Mouse (Mus musculus) forebrain, embryonic 10.5 days (tissue): Measurements from ENCODE around the gene Ppme1. TPM values are rescaled to one million over a fixed set of nuclear protein-coding genes. Genes with fewer than 3 reads are reported as not detected.

Source experiments
- DNase-seq: peaks from one replicate; pipeline ENCODE4 v3.0.0-alpha.2; 2017; ENCODE audit warnings: low spot score; ENCODE audit errors: extremely low spot score
- H3K27ac ChIP-seq: fragments of 300-500 bp; sonication (generic); 2 replicates; pipeline ENCODE4 v1.5.1; 2016; ENCODE audit warnings: mild to moderate bottlenecking
- H3K27me3 ChIP-seq: fragments of 300-500 bp; sonication (generic); 2 replicates; pipeline ENCODE4 v1.6.1; 2016; ENCODE audit warnings: mild to moderate bottlenecking; ENCODE audit not compliant: poor library complexity, severe bottlenecking
- H3K36me3 ChIP-seq: fragments of 300-500 bp; sonication (generic); replicated peaks from 2 replicates; pipeline ENCODE4 v1.6.1; 2016; ENCODE audit warnings: mild to moderate bottlenecking, moderate library complexity
- H3K4me1 ChIP-seq: fragments of 300-500 bp; sonication (generic); 2 replicates; pipeline ENCODE4 v1.6.1; 2016
- H3K4me3 ChIP-seq: fragments of 300-500 bp; sonication (generic); 2 replicates; pipeline ENCODE4 v1.5.1; 2016; ENCODE audit warnings: mild to moderate bottlenecking, moderate library complexity
- H3K9me3 ChIP-seq: fragments of 300-500 bp; sonication (generic); 2 replicates; pipeline ENCODE4 v1.6.1; 2016; ENCODE audit warnings: mild to moderate bottlenecking, moderate library complexity
- WGBS: fragments of 180-500 bp; shearing (Covaris S2); methylation state at CpG from one replicate; pipeline ENCODE4 v1.1.7; 2016; 5-methylcytosine and 5-hydroxymethylcytosine counted together
- polyA plus RNA-seq: library from polyadenylated mRNA; unstranded; fragments of >200 nt; fragmentation: Nextera tagmentation; extraction: Ambion mirVana; gene quantifications from 2 replicates; pipeline ENCODE4 v1.2.1, GENCODE M21; 2016

Gene Ppme1
- polyA plus RNA-seq, 1 experiment from 2014 or later, result 80.2 TPM

GRCm38 (mm10) chr7:100316924-100317323 lies 55.2 kb downstream of the Ppme1 start:
- Histone ChIP-seq H3K27ac (no peak overlapping the region), H3K4me1 (no peaks in the 10 kb centered on the region), H3K4me3 (no peak overlapping the region), H3K36me3 (no peaks in the 10 kb centered on the region), H3K27me3 (no peaks in the 10 kb centered on the region), H3K9me3 (no peaks in the 10 kb centered on the region)
- WGBS, result 90% methylated on average over 8 of the region's 8 CpGs
- no peak for DNase-seq

GRCm38 (mm10) chr7:100312716-100313115 lies 59.4 kb downstream of the Ppme1 start:
- DNase-seq, result no peak
- H3K4me1 ChIP-seq, result peaks cover 23% of the 10 kb centered on the region
- H3K4me3 ChIP-seq, result no peak overlapping the region
- WGBS, result 85% methylated on average over 4 of the region's 4 CpGs
- H3K27ac ChIP-seq, result no peak overlapping the region
- H3K36me3 ChIP-seq, result no peaks in the 10 kb centered on the region
- no peaks in the 10 kb centered on the region for H3K9me3 ChIP-seq
- H3K27me3 ChIP-seq, result no peaks in the 10 kb centered on the region

GRCm38 (mm10) chr7:100310290-100310689 lies 61.8 kb downstream of the Ppme1 start:
- Histone ChIP-seq H3K27ac (no peak overlapping the region), H3K4me1 (peaks cover 29% of the 10 kb centered on the region), H3K36me3 (no peaks in the 10 kb centered on the region), H3K27me3 (no peaks in the 10 kb centered on the region), H3K4me3 (no peak overlapping the region), H3K9me3 (no peaks in the 10 kb centered on the region)
- 89% methylated on average over 12 of the region's 12 CpGs for WGBS
- no peak for DNase-seq

- Histone ChIP-seq H3K27me3 (no peaks in the 10 kb centered on the region), H3K9me3 (no peaks in the 10 kb centered on the region), H3K36me3 (no peaks in the 10 kb centered on the region), H3K4me3 (no peak overlapping the region), H3K4me1 (peaks cover 29% of the 10 kb centered on the region), H3K27ac (peak overlapping the region; percentile 63)
- DNase-seq, result no peak
- whole genome bisulfite sequencing, result 58% methylated on average over 6 of the region's 6 CpGs
These were observed 62.4 kb downstream of the Ppme1 start for GRCm38 (mm10) chr7:100309679-100310078.

- H3K36me3 ChIP-seq, result no peaks in the 10 kb centered on the region
- peaks cover 29% of the 10 kb centered on the region for H3K4me1 ChIP-seq
- no peak for DNase-seq
- 87% methylated on average over 1 of the region's 1 CpGs for WGBS
- no peak overlapping the region for H3K27ac ChIP-seq
- no peaks in the 10 kb centered on the region for H3K27me3 ChIP-seq
- no peaks in the 10 kb centered on the region for H3K9me3 ChIP-seq
- H3K4me3 ChIP-seq, result no peak overlapping the region
These were observed 62.9 kb downstream of the Ppme1 start for GRCm38 (mm10) chr7:100309216-100309615.

GRCm38 (mm10) chr7:100307872-100308653 lies 64.0 kb downstream of the Ppme1 start:
- DNase-seq, result peak; percentile 30
- H3K4me3 ChIP-seq, result no peak overlapping the region
- no peaks in the 10 kb centered on the region for H3K9me3 ChIP-seq
- H3K27me3 ChIP-seq, result no peaks in the 10 kb centered on the region
- no peaks in the 10 kb centered on the region for H3K36me3 ChIP-seq
- 0 out of 2 replicates have a peak overlapping the region, but pooled peaks have one; percentile 20 for H3K27ac ChIP-seq
- 64% methylated on average over 6 of the region's 6 CpGs for WGBS
- H3K4me1 ChIP-seq, result peaks cover 29% of the 10 kb centered on the region

GRCm38 (mm10) chr7:100305894-100306293 lies 66.2 kb downstream of the Ppme1 start:
- DNase-seq, result no peak

GRCm38 (mm10) chr7:100302316-100302715 lies 69.8 kb downstream of the Ppme1 start:
- no peaks in the 10 kb centered on the region for H3K27me3 ChIP-seq
- WGBS, result 84% methylated on average over 4 of the region's 4 CpGs
- H3K4me1 ChIP-seq, result peaks cover 15% of the 10 kb centered on the region
- H3K4me3 ChIP-seq, result no peak overlapping the region
- H3K9me3 ChIP-seq, result no peaks in the 10 kb centered on the region
- no peaks in the 10 kb centered on the region for H3K36me3 ChIP-seq
- H3K27ac ChIP-seq, result no peak overlapping the region
- DNase-seq, result no peak

More at GRCm38 (mm10) chr7:100305894-100306293, 66.2 kb downstream of the Ppme1 start:
- H3K4me3 ChIP-seq, result no peak overlapping the region
- H3K27me3 ChIP-seq, result no peaks in the 10 kb centered on the region
- H3K27ac ChIP-seq, result no peak overlapping the region
- peaks cover 29% of the 10 kb centered on the region for H3K4me1 ChIP-seq
- 91% methylated on average over 9 of the region's 9 CpGs for WGBS
- no peaks in the 10 kb centered on the region for H3K36me3 ChIP-seq
- no peaks in the 10 kb centered on the region for H3K9me3 ChIP-seq

GRCm38 (mm10) chr7:100301390-100301789 lies 70.7 kb downstream of the Ppme1 start:
- no peak overlapping the region for H3K4me3 ChIP-seq
- WGBS, result 82% methylated on average over 3 of the region's 3 CpGs
- no peaks in the 10 kb centered on the region for H3K9me3 ChIP-seq
- H3K27me3 ChIP-seq, result no peaks in the 10 kb centered on the region
- DNase-seq, result no peak
- H3K27ac ChIP-seq, result no peak overlapping the region
- H3K36me3 ChIP-seq, result no peaks in the 10 kb centered on the region
- H3K4me1 ChIP-seq, result peaks cover 13% of the 10 kb centered on the region; the same call in 1 of the 2 replicates

- 76% methylated on average over 14 of the region's 14 CpGs for WGBS
- no peak overlapping the region for H3K4me3 ChIP-seq
- no peak overlapping the region for H3K27ac ChIP-seq
- H3K36me3 ChIP-seq, result no peaks in the 10 kb centered on the region
- peaks cover 13% of the 10 kb centered on the region; the same call in 1 of the 2 replicates for H3K4me1 ChIP-seq
- no peaks in the 10 kb centered on the region for H3K27me3 ChIP-seq
- DNase-seq, result no peak
- H3K9me3 ChIP-seq, result no peaks in the 10 kb centered on the region
These were observed 73.1 kb downstream of the Ppme1 start for GRCm38 (mm10) chr7:100298861-100299510.

GRCm38 (mm10) chr7:100296699-100297098 lies 75.4 kb downstream of the Ppme1 start:
- Histone ChIP-seq H3K27me3 (no peaks in the 10 kb centered on the region; the same call in 1 of the 2 replicates), H3K4me3 (no peak overlapping the region), H3K27ac (no peak overlapping the region), H3K9me3 (no peaks in the 10 kb centered on the region), H3K4me1 (peaks cover 13% of the 10 kb centered on the region; the same call in 1 of the 2 replicates), H3K36me3 (no peaks in the 10 kb centered on the region)
- no peak for DNase-seq
- WGBS, result 84% methylated on average over 6 of the region's 6 CpGs

GRCm38 (mm10) chr7:100295745-100296144 lies 76.4 kb downstream of the Ppme1 start:
- no peaks in the 10 kb centered on the region; the same call in 1 of the 2 replicates for H3K27me3 ChIP-seq
- peaks cover 11% of the 10 kb centered on the region; the same call in 1 of the 2 replicates for H3K4me1 ChIP-seq
- WGBS, result 96% methylated on average over 2 of the region's 2 CpGs
- no peak for DNase-seq
- no peaks in the 10 kb centered on the region for H3K9me3 ChIP-seq
- H3K36me3 ChIP-seq, result no peaks in the 10 kb centered on the region
- no peak overlapping the region for H3K27ac ChIP-seq
- no peak overlapping the region for H3K4me3 ChIP-seq

- 86% methylated on average over 8 of the region's 8 CpGs for WGBS
- Histone ChIP-seq H3K9me3 (no peaks in the 10 kb centered on the region), H3K4me1 (peaks cover 6% of the 10 kb centered on the region), H3K27ac (no peak overlapping the region), H3K27me3 (peaks cover 17% of the 10 kb centered on the region), H3K36me3 (no peaks in the 10 kb centered on the region), H3K4me3 (no peak overlapping the region)
- no peak for DNase-seq
These were observed 78.6 kb downstream of the Ppme1 start for GRCm38 (mm10) chr7:100293546-100293945.
